Mouse (Mus musculus) limb, embryonic 10.5 days (tissue): ENCODE measurements around the gene Lama5. TPM values are rescaled to one million over a fixed set of nuclear protein-coding genes. Genes with fewer than 3 reads are reported as not detected.

Source experiments
- DNase-seq: peaks from one replicate; pipeline ENCODE4 v3.0.0-alpha.2; 2017; ENCODE audit warnings: low spot score
- H3K27ac ChIP-seq: fragments of 300-500 bp; sonication (generic); 2 replicates; pipeline ENCODE4 v1.5.1; 2016; ENCODE audit warnings: mild to moderate bottlenecking
- H3K27me3 ChIP-seq: fragments of 300-500 bp; sonication (generic); 2 replicates; pipeline ENCODE4 v1.6.1; 2016; ENCODE audit warnings: low read depth, mild to moderate bottlenecking; ENCODE audit not compliant: poor library complexity, severe bottlenecking
- H3K36me3 ChIP-seq: fragments of 300-500 bp; sonication (generic); 2 replicates; pipeline ENCODE4 v1.6.1; 2016; ENCODE audit warnings: mild to moderate bottlenecking, moderate library complexity
- H3K4me1 ChIP-seq: fragments of 300-500 bp; sonication (generic); 2 replicates; pipeline ENCODE4 v1.6.1; 2016
- H3K4me3 ChIP-seq: fragments of 300-500 bp; sonication (generic); 2 replicates; pipeline ENCODE4 v1.5.1; 2016; ENCODE audit warnings: mild to moderate bottlenecking, moderate library complexity
- H3K9me3 ChIP-seq: fragments of 300-500 bp; sonication (generic); replicated peaks from 2 replicates; pipeline ENCODE4 v1.6.1; 2016; ENCODE audit warnings: mild to moderate bottlenecking
- WGBS: fragments of 180-500 bp; shearing (Covaris S2); methylation state at CpG from one replicate; pipeline ENCODE4 v1.1.7; 2016; 5-methylcytosine and 5-hydroxymethylcytosine counted together
- microRNA-seq: library from miRNA; unstranded; fragments of <30 nt; microRNA quantifications from one replicate; pipeline ENCODE4, GENCODE M21; 2017
- polyA plus RNA-seq: library from polyadenylated mRNA; unstranded; fragments of >200 nt; fragmentation: Nextera tagmentation; extraction: Ambion mirVana; gene quantifications from 2 replicates; pipeline ENCODE4 v1.2.1, GENCODE M21; 2016

The Lama5 gene
- polyA plus RNA-seq, 1 experiment from 2014 or later: 18.2 TPM

- DNase-seq: no peak
- Histone ChIP-seq H3K27me3 (no peaks in the 10 kb centered on the region), H3K4me1 (no peaks in the 10 kb centered on the region), H3K36me3 (peaks cover 1% of the 10 kb centered on the region; the same call in 1 of the 2 replicates), H3K9me3 (no peaks in the 10 kb centered on the region), H3K27ac (no peak overlapping the region), H3K4me3 (no peak overlapping the region)
- 97% methylated on average over 4 of the region's 4 CpGs for WGBS
Observed at GRCm38 (mm10) chr2:180133231-180133630, 92.4 kb downstream of the Lama5 start.

GRCm38 (mm10) chr2:180127675-180128074, 98.0 kb downstream of the Lama5 start:
- Histone ChIP-seq H3K27me3 (no peaks in the 10 kb centered on the region), H3K27ac (no peak overlapping the region), H3K36me3 (peaks cover 5% of the 10 kb centered on the region; the same call in 1 of the 2 replicates), H3K9me3 (no peaks in the 10 kb centered on the region), H3K4me3 (no peak overlapping the region), H3K4me1 (peaks cover 23% of the 10 kb centered on the region; the same call in 1 of the 2 replicates)
- DNase-seq: no peak
- 73% methylated on average over 1 of the region's 1 CpGs for WGBS

Small RNA genes lying within 50 kb of the gene (microRNA-seq; reads per million reads assigned to microRNA genes)
- 1.2 reads per million for gene Mir3091
- gene Mir7005: not detected

Other genes starting within 250 kb of the Lama5 start
- gene Taf4, start 249.2 kb downstream of the Lama5 start, polyA plus RNA-seq: 2.7 and 3.3 TPM in 2 replicates
- 8.1 and 9.1 TPM in 2 replicates for gene Lsm14b, start 200.9 kb downstream of the Lama5 start, polyA plus RNA-seq
- 868 and 947 TPM in 2 replicates for gene Psma7, start 183.4 kb downstream of the Lama5 start, polyA plus RNA-seq
- gene Ss18l1, start 183.3 kb downstream of the Lama5 start, polyA plus RNA-seq: 5.8 and 7.4 TPM in 2 replicates
- gene Mtg2, start 155.3 kb downstream of the Lama5 start, polyA plus RNA-seq: 32.1 and 33.1 TPM in 2 replicates
- gene Hrh3, start 121.4 kb downstream of the Lama5 start, polyA plus RNA-seq: not detected in 2 replicates
- 18.5 and 25.6 TPM in 2 replicates for gene Osbpl2, start 106.6 kb downstream of the Lama5 start, polyA plus RNA-seq
- gene Adrm1, start 54.4 kb downstream of the Lama5 start, polyA plus RNA-seq: 264 and 295 TPM in 2 replicates
- 530 and 637 TPM in 2 replicates for gene Rps21, start 31.5 kb upstream of the Lama5 start, polyA plus RNA-seq
- 14.6 and 16.4 TPM in 2 replicates for gene Cables2, start 47.6 kb upstream of the Lama5 start, polyA plus RNA-seq
- 0.50 and 0.78 TPM in 2 replicates for gene Rbbp8nl, start 64.0 kb upstream of the Lama5 start, polyA plus RNA-seq
- gene Gata5, start 108.8 kb upstream of the Lama5 start, polyA plus RNA-seq: 0.83 and 2.8 TPM in 2 replicates
- gene Slco4a1, start 230.4 kb upstream of the Lama5 start, polyA plus RNA-seq: 0.41 and 1.8 TPM in 2 replicates